Mouse (Mus musculus): ENCODE results near the gene Tbxas1. TPM values are rescaled to one million over a fixed set of nuclear protein-coding genes. Genes with fewer than 3 reads are reported as not detected.

Gene Tbxas1
- polyA plus RNA-seq, 1 experiment from 2014 or later: 1.5 TPM

GRCm38 (mm10) chr6:38944826-38945225, 69.6 kb downstream of the Tbxas1 start:
- no peak for ATAC-seq (ENCODE audit: insufficient read depth, low FRiP score, low TSS enrichment)
- no peak for DNase-seq (ENCODE audit: low spot score)
- no peaks in the 10 kb centered on the region for H3K9me3 ChIP-seq (ENCODE audit: control insufficient read depth, low read length)
- no peak overlapping the region for H3K9ac ChIP-seq (ENCODE audit: low read length)
- H3K27ac ChIP-seq (ENCODE audit: low read depth, low read length): no peak overlapping the region
- no peaks in the 10 kb centered on the region for H3K27me3 ChIP-seq (ENCODE audit: control insufficient read depth, insufficient read depth, low read length)
- H3K4me2 ChIP-seq (ENCODE audit: low read depth): no peak overlapping the region
- no peaks in the 10 kb centered on the region for H3K36me3 ChIP-seq (ENCODE audit: control insufficient read depth, insufficient read depth, low read length)
- no peak overlapping the region for H3K4me3 ChIP-seq (ENCODE audit: low read depth, low read length)
- no peaks in the 10 kb centered on the region for H3K4me1 ChIP-seq (ENCODE audit: control insufficient read depth, insufficient read depth, low read length)
- WGBS: 85% methylated on average over 7 of the region's 7 CpGs

- ATAC-seq (ENCODE audit: insufficient read depth, low FRiP score, low TSS enrichment): no peak
- no peak overlapping the region for H3K4me2 ChIP-seq (ENCODE audit: low read depth)
- 76% methylated on average over 3 of the region's 3 CpGs for WGBS
These were observed 70.5 kb downstream of the Tbxas1 start for GRCm38 (mm10) chr6:38945681-38946080.

GRCm38 (mm10) chr6:38947282-38947681, 72.1 kb downstream of the Tbxas1 start:
- ATAC-seq (ENCODE audit: insufficient read depth, low FRiP score, low TSS enrichment) (no peak), DNase-seq (ENCODE audit: low spot score) (no peak)
- Histone ChIP-seq H3K4me2 (ENCODE audit: low read depth) (no peak overlapping the region), H3K27ac (ENCODE audit: low read depth, low read length) (no peak overlapping the region), H3K36me3 (ENCODE audit: control insufficient read depth, insufficient read depth, low read length) (no peaks in the 10 kb centered on the region), H3K27me3 (ENCODE audit: control insufficient read depth, insufficient read depth, low read length) (no peaks in the 10 kb centered on the region), H3K9ac (ENCODE audit: low read length) (no peak overlapping the region), H3K4me1 (ENCODE audit: control insufficient read depth, insufficient read depth, low read length) (no peaks in the 10 kb centered on the region), H3K9me3 (ENCODE audit: control insufficient read depth, low read length) (no peaks in the 10 kb centered on the region), H3K4me3 (ENCODE audit: low read depth, low read length) (no peak overlapping the region)
- WGBS: 89% methylated on average over 4 of the region's 4 CpGs

More at GRCm38 (mm10) chr6:38945681-38946080, 70.5 kb downstream of the Tbxas1 start:
- no peak for DNase-seq (ENCODE audit: low spot score)
- no peaks in the 10 kb centered on the region for H3K9me3 ChIP-seq (ENCODE audit: control insufficient read depth, low read length)
- H3K4me3 ChIP-seq (ENCODE audit: low read depth, low read length): no peak overlapping the region
- H3K27ac ChIP-seq (ENCODE audit: low read depth, low read length): no peak overlapping the region
- H3K27me3 ChIP-seq (ENCODE audit: control insufficient read depth, insufficient read depth, low read length): no peaks in the 10 kb centered on the region
- no peaks in the 10 kb centered on the region for H3K36me3 ChIP-seq (ENCODE audit: control insufficient read depth, insufficient read depth, low read length)
- no peaks in the 10 kb centered on the region for H3K4me1 ChIP-seq (ENCODE audit: control insufficient read depth, insufficient read depth, low read length)
- no peak overlapping the region for H3K9ac ChIP-seq (ENCODE audit: low read length)

- ATAC-seq (ENCODE audit: insufficient read depth, low FRiP score, low TSS enrichment) (no peak), DNase-seq (ENCODE audit: low spot score) (no peak)
- H3K36me3 ChIP-seq (ENCODE audit: control insufficient read depth, insufficient read depth, low read length): no peaks in the 10 kb centered on the region
- no peaks in the 10 kb centered on the region for H3K27me3 ChIP-seq (ENCODE audit: control insufficient read depth, insufficient read depth, low read length)
- H3K4me1 ChIP-seq (ENCODE audit: control insufficient read depth, insufficient read depth, low read length): no peaks in the 10 kb centered on the region
- H3K9ac ChIP-seq (ENCODE audit: low read length): no peak overlapping the region
- H3K4me2 ChIP-seq (ENCODE audit: low read depth): no peak overlapping the region
- H3K4me3 ChIP-seq (ENCODE audit: low read depth, low read length): no peak overlapping the region
- no peaks in the 10 kb centered on the region for H3K9me3 ChIP-seq (ENCODE audit: control insufficient read depth, low read length)
- WGBS: 58% methylated on average over 5 of the region's 5 CpGs
- no peak overlapping the region for H3K27ac ChIP-seq (ENCODE audit: low read depth, low read length)
These were observed 74.5 kb downstream of the Tbxas1 start for GRCm38 (mm10) chr6:38949683-38950161.

GRCm38 (mm10) chr6:38950341-38950740, 75.1 kb downstream of the Tbxas1 start:
- no peak for ATAC-seq (ENCODE audit: insufficient read depth, low FRiP score, low TSS enrichment)
- Histone ChIP-seq H3K27ac (ENCODE audit: low read depth, low read length) (no peak overlapping the region), H3K4me3 (ENCODE audit: low read depth, low read length) (no peak overlapping the region), H3K9me3 (ENCODE audit: control insufficient read depth, low read length) (no peaks in the 10 kb centered on the region), H3K9ac (ENCODE audit: low read length) (no peak overlapping the region), H3K27me3 (ENCODE audit: control insufficient read depth, insufficient read depth, low read length) (no peaks in the 10 kb centered on the region), H3K4me1 (ENCODE audit: control insufficient read depth, insufficient read depth, low read length) (no peaks in the 10 kb centered on the region), H3K36me3 (ENCODE audit: control insufficient read depth, insufficient read depth, low read length) (no peaks in the 10 kb centered on the region), H3K4me2 (ENCODE audit: low read depth) (no peak overlapping the region)
- WGBS: 71% methylated on average over 4 of the region's 4 CpGs
- no peak for DNase-seq (ENCODE audit: low spot score)

GRCm38 (mm10) chr6:38950838-38951237, 75.6 kb downstream of the Tbxas1 start:
- 59% methylated on average over 3 of the region's 3 CpGs for WGBS
- Histone ChIP-seq H3K27ac (ENCODE audit: low read depth, low read length) (no peak overlapping the region), H3K27me3 (ENCODE audit: control insufficient read depth, insufficient read depth, low read length) (no peaks in the 10 kb centered on the region), H3K9me3 (ENCODE audit: control insufficient read depth, low read length) (no peaks in the 10 kb centered on the region), H3K9ac (ENCODE audit: low read length) (no peak overlapping the region), H3K4me1 (ENCODE audit: control insufficient read depth, insufficient read depth, low read length) (no peaks in the 10 kb centered on the region), H3K4me3 (ENCODE audit: low read depth, low read length) (no peak overlapping the region), H3K4me2 (ENCODE audit: low read depth) (no peak overlapping the region), H3K36me3 (ENCODE audit: control insufficient read depth, insufficient read depth, low read length) (no peaks in the 10 kb centered on the region)
- ATAC-seq (ENCODE audit: insufficient read depth, low FRiP score, low TSS enrichment): no peak
- no peak for DNase-seq (ENCODE audit: low spot score)

- DNase-seq (ENCODE audit: low spot score) (no peak), ATAC-seq (ENCODE audit: insufficient read depth, low FRiP score, low TSS enrichment) (no peak)
- 77% methylated on average over 2 of the region's 2 CpGs for WGBS
- H3K36me3 ChIP-seq (ENCODE audit: control insufficient read depth, insufficient read depth, low read length): no peaks in the 10 kb centered on the region
- H3K4me3 ChIP-seq (ENCODE audit: low read depth, low read length): no peak overlapping the region
- no peak overlapping the region for H3K4me2 ChIP-seq (ENCODE audit: low read depth)
- no peaks in the 10 kb centered on the region for H3K4me1 ChIP-seq (ENCODE audit: control insufficient read depth, insufficient read depth, low read length)
- no peak overlapping the region for H3K9ac ChIP-seq (ENCODE audit: low read length)
- H3K9me3 ChIP-seq (ENCODE audit: control insufficient read depth, low read length): no peaks in the 10 kb centered on the region
- H3K27ac ChIP-seq (ENCODE audit: low read depth, low read length): no peak overlapping the region
- no peaks in the 10 kb centered on the region for H3K27me3 ChIP-seq (ENCODE audit: control insufficient read depth, insufficient read depth, low read length)
These were observed 81.4 kb downstream of the Tbxas1 start for GRCm38 (mm10) chr6:38956641-38957040.

- ATAC-seq (ENCODE audit: insufficient read depth, low FRiP score, low TSS enrichment) (no peak), DNase-seq (ENCODE audit: low spot score) (no peak)
- H3K4me3 ChIP-seq (ENCODE audit: low read depth, low read length): no peak overlapping the region
- WGBS: 93% methylated on average over 5 of the region's 5 CpGs
- H3K27ac ChIP-seq (ENCODE audit: low read depth, low read length): no peak overlapping the region
- H3K9me3 ChIP-seq (ENCODE audit: control insufficient read depth, low read length): no peaks in the 10 kb centered on the region
- H3K36me3 ChIP-seq (ENCODE audit: control insufficient read depth, insufficient read depth, low read length): no peaks in the 10 kb centered on the region
- H3K9ac ChIP-seq (ENCODE audit: low read length): no peak overlapping the region
- H3K4me1 ChIP-seq (ENCODE audit: control insufficient read depth, insufficient read depth, low read length): no peaks in the 10 kb centered on the region
- no peak overlapping the region for H3K4me2 ChIP-seq (ENCODE audit: low read depth)
- no peaks in the 10 kb centered on the region for H3K27me3 ChIP-seq (ENCODE audit: control insufficient read depth, insufficient read depth, low read length)
These were observed 82.0 kb downstream of the Tbxas1 start for GRCm38 (mm10) chr6:38957246-38957645.

GRCm38 (mm10) chr6:38959502-38959901, 84.3 kb downstream of the Tbxas1 start:
- Histone ChIP-seq H3K4me3 (ENCODE audit: low read depth, low read length) (no peak overlapping the region), H3K27ac (ENCODE audit: low read depth, low read length) (no peak overlapping the region), H3K9ac (ENCODE audit: low read length) (no peak overlapping the region), H3K4me2 (ENCODE audit: low read depth) (no peak overlapping the region), H3K36me3 (ENCODE audit: control insufficient read depth, insufficient read depth, low read length) (no peaks in the 10 kb centered on the region), H3K27me3 (ENCODE audit: control insufficient read depth, insufficient read depth, low read length) (no peaks in the 10 kb centered on the region), H3K9me3 (ENCODE audit: control insufficient read depth, low read length) (no peaks in the 10 kb centered on the region), H3K4me1 (ENCODE audit: control insufficient read depth, insufficient read depth, low read length) (no peaks in the 10 kb centered on the region)
- DNase-seq (ENCODE audit: low spot score) (no peak), ATAC-seq (ENCODE audit: insufficient read depth, low FRiP score, low TSS enrichment) (no peak)
- 84% methylated on average over 9 of the region's 9 CpGs for WGBS
